Mouse (Mus musculus) CH12.LX (cell line): ENCODE data around the gene Syne1.

Source experiments
- CTCF ChIP-seq, 2 experiments: IDR thresholded peaks in 1 of 2; conservative IDR thresholded peaks in 1 of 2; 2 replicates each; pipeline ENCODE4 v1.5.1; 2011 to 2012; ENCODE audit warnings: low read depth in 2 of 2, low read length in 2 of 2, improper control_type of control experiment in 1 of 2, inconsistent platforms in 1 of 2, mild to moderate bottlenecking in 1 of 2, moderate library complexity in 1 of 2
- E2F4 ChIP-seq: IDR thresholded peaks from 2 replicates; pipeline ENCODE4 v1.6.1; 2011; ENCODE audit warnings: low read depth, low read length, improper control_type of control experiment; ENCODE audit not compliant: insufficient replicate concordance
- EP300 ChIP-seq: IDR thresholded peaks from 2 replicates; pipeline ENCODE4 v1.6.1; 2011; ENCODE audit warnings: low read length, improper control_type of control experiment
- POLR2A ChIP-seq: IDR thresholded peaks from 2 replicates; pipeline ENCODE4 v1.6.1; 2011; ENCODE audit warnings: low read depth, mild to moderate bottlenecking, improper control_type of control experiment, low read length
- POLR2AphosphoS2 ChIP-seq: IDR thresholded peaks from 2 replicates; pipeline ENCODE4 v1.6.1; 2011; ENCODE audit warnings: low read depth, low read length, improper control_type of control experiment
- RAD21 ChIP-seq: IDR thresholded peaks from 2 replicates; pipeline ENCODE4 v1.6.1; 2011; ENCODE audit warnings: low read depth, mild to moderate bottlenecking, low read length, improper control_type of control experiment, moderate library complexity
- USF1 ChIP-seq: IDR thresholded peaks from 2 replicates; pipeline ENCODE4 v1.6.1; 2014; ENCODE audit warnings: low read depth, mild to moderate bottlenecking, inconsistent platforms, low read length, improper control_type of control experiment
- ZMIZ1 ChIP-seq: IDR thresholded peaks from 2 replicates; pipeline ENCODE4 v1.6.1; 2012; ENCODE audit warnings: low read depth, mild to moderate bottlenecking, inconsistent platforms, low read length, improper control_type of control experiment
- ZNF384 ChIP-seq: IDR thresholded peaks from 2 replicates; pipeline ENCODE4 v1.6.1; 2012; ENCODE audit warnings: low read depth, low read length, improper control_type of control experiment, inconsistent platforms

DNA sequence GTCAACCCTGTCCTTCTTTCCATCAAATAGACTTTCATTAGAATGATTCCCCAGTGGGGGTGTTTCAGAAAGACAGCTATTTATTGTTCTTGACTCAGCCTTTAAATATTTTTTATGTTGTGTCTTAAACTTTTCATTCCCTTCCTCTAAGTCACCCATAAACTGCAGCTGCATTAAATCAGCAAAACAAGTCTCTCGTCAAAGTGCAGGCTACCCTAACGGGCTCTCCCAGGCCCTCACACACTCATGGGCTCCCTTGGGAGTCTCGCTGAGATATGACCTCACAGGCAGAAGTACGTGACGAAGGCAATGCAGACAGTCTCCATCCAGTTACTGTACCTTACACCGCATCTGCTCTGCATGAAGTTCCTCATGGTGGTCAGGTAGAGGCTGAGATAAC lies 465.0 kb downstream of the Syne1 start:
- no peak for TF ChIP-seq CTCF (conservative IDR thresholded peaks at IDR 0.05 in 1 of 2, IDR thresholded peaks at IDR 0.05 in 1 of 2; ENCODE audit: low read depth in 2 of 2, low read length in 2 of 2)
- no peak for TF ChIP-seq POLR2A
- TF ChIP-seq EP300, result no peak
- TF ChIP-seq RAD21, result no peak
- no peak for TF ChIP-seq USF1
- TF ChIP-seq POLR2AphosphoS2, result no peak
- no peak for TF ChIP-seq ZNF384
- no peak for TF ChIP-seq E2F4
- no peak for TF ChIP-seq ZMIZ1
